7 mouse cellular contexts compared by ENCODE assay signal in genomic region chr13:35886121-35886725, GRCm38 (mm10). TPM values are rescaled to one million over a fixed set of nuclear protein-coding genes. Genes with fewer than 3 reads are reported as not detected.
DNase-seq lines count a peak whose midpoint lies in the region; ATAC-seq and TF ChIP-seq lines count a peak whose summit lies in the region.

No protein-coding gene starts in this region.

- no peaks in the 10 kb centered on the region for H3K36me3 ChIP-seq in neural tube, embryonic 15.5 days
- no peaks in the 10 kb centered on the region for H3K36me3 ChIP-seq in embryonic facial prominence, embryonic 11.5 days (replicated peaks; ENCODE audit: control insufficient read depth, insufficient read depth, low read depth, low read length)
- no peaks in the 10 kb centered on the region for H3K36me3 ChIP-seq in splenic B cell, adult 2 months (ENCODE audit: control insufficient read depth, insufficient read depth, low read length, poor library complexity, severe bottlenecking)

- H3K27ac ChIP-seq in neural tube, embryonic 15.5 days (replicated peaks), result no peak overlapping the region
- no peak overlapping the region for H3K27ac ChIP-seq in embryonic facial prominence, embryonic 11.5 days (replicated peaks; ENCODE audit: low read depth, low read length)

- no peak overlapping the region for H3K4me3 ChIP-seq in neural tube, embryonic 15.5 days (replicated peaks)
- H3K4me3 ChIP-seq in embryonic facial prominence, embryonic 11.5 days (ENCODE audit: low read depth, low read length), result no peak overlapping the region
- H3K4me3 ChIP-seq in lung, adult 2 months (replicated peaks; ENCODE audit: extremely low read depth, low read depth, low read length), result no peak overlapping the region

- WGBS in neural tube, embryonic 15.5 days, result 43% methylated on average over 15 of the region's 15 CpGs
- 38% methylated on average over 15 of the region's 15 CpGs for WGBS in embryonic facial prominence, embryonic 11.5 days
- 19% methylated on average over 15 of the region's 15 CpGs for WGBS in lung, adult 2 months

- no peak overlapping the region for H3K9ac ChIP-seq in neural tube, embryonic 15.5 days (replicated peaks)
- H3K9ac ChIP-seq in embryonic facial prominence, embryonic 11.5 days (replicated peaks; ENCODE audit: low read length), result no peak overlapping the region

- no peak for TF ChIP-seq POLR2A in lung, adult 2 months (IDR thresholded peaks at IDR 0.05; ENCODE audit: borderline replicate concordance, extremely low read depth, low read depth, low read length)

- no peak overlapping the region for H3K4me2 ChIP-seq in neural tube, embryonic 15.5 days
- H3K4me2 ChIP-seq in embryonic facial prominence, embryonic 11.5 days (ENCODE audit: low read depth, low read length), result no peak overlapping the region

- peak; percentile 85 for TF ChIP-seq CTCF in lung, adult 2 months (IDR thresholded peaks at IDR 0.05; ENCODE audit: insufficient read depth, low read length)

- 0 out of 2 replicates have a peak, but pooled peaks cover 7% of the 10 kb centered on the region for H3K4me1 ChIP-seq in neural tube, embryonic 15.5 days
- H3K4me1 ChIP-seq in embryonic facial prominence, embryonic 11.5 days (ENCODE audit: control insufficient read depth, insufficient read depth, low read length), result 0 out of 2 replicates have a peak, but pooled peaks cover 2% of the 10 kb centered on the region
- no peaks in the 10 kb centered on the region for H3K4me1 ChIP-seq in lung, adult 2 months (ENCODE audit: control insufficient read depth, insufficient read depth, low read length)

- DNase-seq in neural tube, embryonic 10.5 days (ENCODE audit: extremely low spot score, low spot score), result peak; percentile 46
- DNase-seq in adrenal gland, adult (ENCODE audit: inconsistent age in 2 of 2, low spot score in 1 of 2), result peak; percentile 65 to 89
- DNase-seq in embryonic facial prominence, embryonic 11.5 days (ENCODE audit: low spot score), result peak; percentile 40
- peak; percentile 65 for DNase-seq in heart, postnatal 4 days
- DNase-seq in lung, adult 2 months, result peak; percentile 56
- DNase-seq in splenic B cell, adult 2 months (ENCODE audit: low read depth, low spot score), result peak; percentile 60

- no peaks in the 10 kb centered on the region for H3K27me3 ChIP-seq in neural tube, embryonic 15.5 days (replicated peaks)
- no peaks in the 10 kb centered on the region for H3K27me3 ChIP-seq in embryonic facial prominence, embryonic 11.5 days (ENCODE audit: control insufficient read depth, insufficient read depth, low read length)
- H3K27me3 ChIP-seq in splenic B cell, adult 2 months (ENCODE audit: control insufficient read depth, insufficient read depth, low read length, poor library complexity, severe bottlenecking), result no peaks in the 10 kb centered on the region

- no peak for ATAC-seq in neural tube, embryonic 15.5 days (ENCODE audit: low FRiP score)
- no peak for ATAC-seq in embryonic facial prominence, embryonic 11.5 days (replicated peaks; ENCODE audit: insufficient number of reproducible peaks, low FRiP score, low TSS enrichment, low read depth)

- no peaks in the 10 kb centered on the region for H3K9me3 ChIP-seq in neural tube, embryonic 15.5 days (replicated peaks)
- H3K9me3 ChIP-seq in embryonic facial prominence, embryonic 11.5 days (replicated peaks; ENCODE audit: control insufficient read depth, low read length), result no peaks in the 10 kb centered on the region

RNA-seq across cellular contexts. Expression of gene Rpp40, which starts 19.9 kb away (rescaled TPM):
- polyA plus RNA-seq in neural tube, embryonic 15.5 days (2015; fragmentation: Nextera tagmentation; extraction: Ambion mirVana), result 7.9 and 12.0 TPM in 2 replicates
- polyA plus RNA-seq in embryonic facial prominence, embryonic 11.5 days (2014; fragmentation: Nextera tagmentation; extraction: Ambion mirVana), result 30.6 and 31.6 TPM in 2 replicates
- total RNA-seq in heart, postnatal 4 days (2021), result 10 to 100 TPM in 1 of 2 experiments, 1 to 10 TPM in 1; 4.3 to 11.1 TPM
- 1.7 and 2.9 TPM in 2 replicates for polyA plus RNA-seq in lung, adult 2 months (2012; rRNA removed)
